17 mouse cellular contexts compared by ENCODE assay signal in the genomic region with DNA sequence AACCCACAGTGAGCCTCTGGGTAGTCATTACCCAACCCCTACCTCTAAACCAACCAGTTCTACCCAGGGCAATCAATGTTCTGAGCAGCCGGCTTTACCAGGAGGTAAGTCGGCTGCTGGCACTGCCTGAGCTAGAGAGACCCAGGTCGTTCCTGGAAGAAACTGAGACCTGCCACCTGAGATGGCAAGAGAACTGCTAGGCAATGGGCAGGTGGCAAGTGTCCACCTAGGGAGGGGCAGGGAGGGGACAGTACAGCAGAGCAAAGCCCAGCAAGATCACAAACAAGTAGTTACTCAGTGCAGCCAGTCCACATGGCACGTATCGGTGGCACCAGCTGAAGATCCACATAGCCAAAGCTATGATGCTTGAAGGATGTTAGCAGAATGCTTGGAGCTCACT. TPM values are rescaled to one million over a fixed set of nuclear protein-coding genes. Genes with fewer than 3 reads are reported as not detected.
DNase-seq lines count a peak whose midpoint lies in the region; TF ChIP-seq lines count a peak whose summit lies in the region.
"Had no signal": no experiment of that assay in that cellular context is flagged by ENCODE, and none has a peak within 500 bp of the region (broad histone marks: within the 10 kb centered on the region; RNA-seq: fewer than 3 reads in every experiment).

No protein-coding gene starts in this region.

- H3K27ac ChIP-seq in gastrocnemius, adult 2 months, result peak overlapping the region; percentile 69

- H3K4me3 ChIP-seq in gastrocnemius, adult 2 months, result peak overlapping the region; percentile 49

- TF ChIP-seq CTCF in gastrocnemius, adult 2 months (IDR thresholded peaks at IDR 0.05), result no peak

- peak; percentile 56 for DNase-seq in gastrocnemius, adult 18-20 months (ENCODE audit: low spot score)
- DNase-seq in gastrocnemius, postnatal 4 days (ENCODE audit: low spot score in 2 of 2), result no peak
- peak; percentile 79 for DNase-seq in gastrocnemius, adult 2 months
- no peak for DNase-seq in gastrocnemius, postnatal 14 days
- peak; percentile 60 to 64 for DNase-seq in gastrocnemius, adult 8-10 months (ENCODE audit: low spot score in 2 of 2)
- no peak for DNase-seq in gastrocnemius, postnatal 25 days
- DNase-seq in skeletal muscle tissue, adult 2 months (ENCODE audit: low read depth, low spot score), result peak; percentile 79
- DNase-seq in lung, adult 18-20 months, result no peak
- DNase-seq: adrenal gland, adult 2 months; adrenal gland, adult 8-10 months; adrenal gland, postnatal 10 days; adrenal gland, postnatal 14 days; adrenal gland, postnatal 25 days; adrenal gland, postnatal 36 days; B cell, adult 2 months; cerebellum, adult 11 months; cerebellum, adult 11-12 months had no signal

- intact Hi-C loops in gastrocnemius, adult 2 months (cut with DNase I), result no loop called here
- intact Hi-C loops in gastrocnemius, postnatal 14 days (cut with DNase I; ENCODE audit: low total_unique reads), result no loop called here

RNA-seq across cellular contexts. Expression of a gene that starts 16.9 kb away (rescaled TPM):
- total RNA-seq in gastrocnemius, adult 18-20 months (2021), result 1 to 10 TPM; 5.8 to 7.8 TPM
- total RNA-seq in gastrocnemius, postnatal 4 days (2021), result 10 to 100 TPM; 44.5 to 48.0 TPM
- total RNA-seq in gastrocnemius, adult 2 months (2021), result 1 to 10 TPM; 7.4 to 8.3 TPM
- 10 to 100 TPM; 11.0 to 14.5 TPM for total RNA-seq in gastrocnemius, postnatal 14 days (2021)
- total RNA-seq in gastrocnemius, adult 8-10 months (2022), result 1 to 10 TPM; 5.5 to 7.5 (median 5.8) TPM
- total RNA-seq in gastrocnemius, postnatal 25 days (2021), result 1 to 10 TPM; 7.8 to 8.1 TPM

Comparison
In these comparisons a context has a peak if more than half of its experiments do, and no peak if none do; other contexts are left out.
1. DNase-seq: peak in gastrocnemius, adult 18-20 months (single experiment), gastrocnemius, adult 2 months (single experiment), gastrocnemius, adult 8-10 months (2 of 2) and skeletal muscle tissue, adult 2 months (single experiment); none in gastrocnemius, postnatal 4 days (0 of 2), gastrocnemius, postnatal 14 days (single experiment), gastrocnemius, postnatal 25 days (single experiment) and lung, adult 18-20 months (0 of 2).